Mouse (Mus musculus) heart, adult 2 months (tissue): Measurements from ENCODE around the gene Map3k20.

ENCODE experiments used
- CTCF ChIP-seq: fragments of 200-600 bp; IDR thresholded peaks from 2 replicates; pipeline ENCODE4 v1.8.1; 2022; ENCODE audit warnings: antibody characterized with exemption, mild to moderate bottlenecking, moderate library complexity
- EP300 ChIP-seq: fragments of 200-500 bp; IDR thresholded peaks from 2 replicates; pipeline ENCODE4 v1.6.1; 2011; ENCODE audit warnings: low read depth, low read length, control low read depth; ENCODE audit not compliant: insufficient read depth
- POLR2A ChIP-seq: fragments of 200-500 bp; IDR thresholded peaks from 2 replicates; pipeline ENCODE4 v1.6.1; 2011; ENCODE audit warnings: mild to moderate bottlenecking, low read depth, low read length, control low read depth; ENCODE audit not compliant: insufficient read depth

DNA sequence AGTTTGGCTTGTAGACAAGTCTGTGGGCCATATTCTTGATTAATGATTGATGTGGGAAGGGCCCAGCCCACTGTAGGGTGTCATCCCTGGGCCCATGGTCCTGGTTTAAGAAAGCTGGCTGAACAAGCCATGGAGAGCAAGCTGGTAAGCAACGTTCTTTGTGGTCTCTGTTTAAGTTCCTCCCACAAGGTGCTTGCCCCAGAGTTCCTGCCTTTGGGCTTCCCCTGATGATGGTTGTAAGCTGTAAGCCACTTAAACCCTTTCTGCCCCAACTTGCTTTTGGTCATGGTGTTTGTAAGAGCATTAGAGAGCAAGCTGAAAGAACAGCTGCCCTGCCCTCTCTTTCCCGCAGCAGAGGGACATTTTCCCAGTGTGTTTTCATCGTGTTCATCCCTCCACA lies 43.0 kb downstream of the Map3k20 start:
- TF ChIP-seq EP300 (no peak), CTCF (no peak), POLR2A (no peak)
